Mouse (Mus musculus) stomach, postnatal 0 days (tissue): ENCODE measurements around the gene Rmnd5b. TPM values are rescaled to one million over a fixed set of nuclear protein-coding genes. Genes with fewer than 3 reads are reported as not detected.
A peak's percentile ranks its signal among the peaks of the same experiment; 100 is the strongest.

ENCODE experiments used
- ATAC-seq: fragments of 200-750 bp; cut with Nextera tagmentation; 2 replicates; pipeline ENCODE4 v1.8.0; 2017; ENCODE audit not compliant: low FRiP score, low TSS enrichment
- DNase-seq: peaks from one replicate; pipeline ENCODE4 v3.0.0-alpha.2; 2016; ENCODE audit warnings: low spot score
- H3K27ac ChIP-seq: fragments of 300-500 bp; sonication (generic); replicated peaks from 2 replicates; pipeline ENCODE4 v1.5.1; 2014; ENCODE audit warnings: mild to moderate bottlenecking, control low read depth
- H3K27me3 ChIP-seq: fragments of 300-500 bp; sonication (generic); 2 replicates; pipeline ENCODE4 v1.6.1; 2014; ENCODE audit warnings: low read length; ENCODE audit not compliant: control insufficient read depth, insufficient read depth
- H3K36me3 ChIP-seq: fragments of 300-500 bp; sonication (generic); 2 replicates; pipeline ENCODE4 v1.6.1; 2014; ENCODE audit warnings: low read length, mixed read lengths; ENCODE audit not compliant: control insufficient read depth, insufficient read depth
- H3K4me1 ChIP-seq: fragments of 300-500 bp; sonication (generic); replicated peaks from 2 replicates; pipeline ENCODE4 v1.6.1; 2014; ENCODE audit warnings: antibody characterized with exemption; ENCODE audit not compliant: control insufficient read depth, insufficient read depth
- H3K4me2 ChIP-seq: fragments of 300-500 bp; sonication (generic); replicated peaks from 2 replicates; pipeline ENCODE4 v1.6.1; 2014; ENCODE audit warnings: low read depth, mild to moderate bottlenecking, control low read depth, moderate library complexity
- H3K4me3 ChIP-seq: fragments of 300-500 bp; sonication (generic); 2 replicates; pipeline ENCODE4 v1.5.1; 2014; ENCODE audit warnings: low read depth, low read length, control low read depth
- H3K9ac ChIP-seq: fragments of 300-500 bp; sonication (generic); 2 replicates; pipeline ENCODE4 v1.6.1; 2014; ENCODE audit warnings: mild to moderate bottlenecking, low read length, control low read depth, mixed read lengths
- H3K9me3 ChIP-seq: fragments of 300-500 bp; sonication (generic); 2 replicates; pipeline ENCODE4 v1.6.1; 2016; ENCODE audit warnings: low read length; ENCODE audit not compliant: control insufficient read depth
- CTCF ChIP-seq: IDR thresholded peaks from 2 replicates; pipeline ENCODE4 v1.5.1; 2016; ENCODE audit warnings: antibody characterized with exemption, low read depth, mild to moderate bottlenecking, moderate library complexity
- EP300 ChIP-seq: optimal IDR thresholded peaks from 2 replicates; pipeline ENCODE3; 2016; ENCODE audit warnings: antibody characterized with exemption
- WGBS: fragments of 180-500 bp; shearing (Covaris S2); extraction: QIAGEN DNeasy Blood & Tissue Kit; methylation state at CpG from one replicate; pipeline ENCODE4 v1.1.7; 2014; 5-methylcytosine and 5-hydroxymethylcytosine counted together
- polyA plus RNA-seq: library from polyadenylated mRNA; unstranded; fragments of >200 nt; fragmentation: Nextera tagmentation; extraction: Ambion mirVana; gene quantifications from 2 replicates; pipeline ENCODE4 v1.2.1, GENCODE M21; 2015

Rmnd5b gene
- polyA plus RNA-seq, 1 experiment from 2014 or later = 34.6 TPM

GRCm38 (mm10) chr11:51609266-51609909 lies 26.3 kb downstream of the Rmnd5b start:
- Histone ChIP-seq H3K4me3 (no peak overlapping the region), H3K4me2 (no peak overlapping the region), H3K36me3 (peaks cover 3% of the 10 kb centered on the region; the same call in 1 of the 2 replicates), H3K9ac (no peak overlapping the region), H3K27me3 (no peaks in the 10 kb centered on the region), H3K9me3 (no peaks in the 10 kb centered on the region), H3K4me1 (no peaks in the 10 kb centered on the region; the same call in 1 of the 2 replicates), H3K27ac (peak overlapping the region; percentile 13; the same call in 1 of the 2 replicates)
- ATAC-seq = no peak
- WGBS = 53% methylated on average over 3 of the region's 3 CpGs
- TF ChIP-seq EP300 (no peak), CTCF (no peak)
- no peak for DNase-seq

DNA sequence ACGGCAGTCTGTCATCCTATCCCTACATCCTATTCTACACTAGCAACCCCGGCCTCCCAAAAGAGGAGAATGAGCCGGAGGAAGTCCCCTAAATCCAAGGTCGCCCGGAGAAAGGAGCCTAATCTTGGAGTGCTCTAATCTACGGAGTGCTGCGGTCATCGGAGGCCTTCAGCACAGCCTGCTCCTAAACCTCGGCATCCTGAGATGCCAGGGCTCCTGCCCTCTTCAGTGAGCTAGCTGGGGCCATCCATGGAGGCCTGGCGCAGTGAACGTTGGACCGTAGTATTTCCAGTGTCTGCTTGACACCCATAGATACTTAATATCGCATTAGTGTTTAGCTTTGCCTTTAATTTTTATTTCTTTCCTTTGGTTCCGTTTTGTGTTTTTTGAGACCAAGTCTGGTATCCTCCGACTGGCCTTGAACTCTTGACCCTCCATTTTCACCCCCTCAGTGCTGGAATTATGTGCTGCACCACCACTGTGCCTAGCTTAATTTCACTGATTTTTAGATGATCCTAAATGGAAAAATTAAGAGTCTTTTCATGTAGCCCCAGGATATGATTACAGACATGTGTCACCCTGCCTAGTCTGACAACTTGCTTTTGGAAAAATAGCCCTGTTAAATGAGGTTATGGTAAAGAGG lies 28.5 kb downstream of the Rmnd5b start:
- peak overlapping the region; percentile 98 for H3K9ac ChIP-seq
- no peaks in the 10 kb centered on the region for H3K9me3 ChIP-seq
- peak overlapping the region; percentile 84 for H3K27ac ChIP-seq
- DNase-seq (no peak), ATAC-seq (peak; percentile 31)
- WGBS = 5% methylated on average over 15 of the region's 15 CpGs
- H3K4me2 ChIP-seq = peak overlapping the region; percentile 83
- no peaks in the 10 kb centered on the region; the same call in 1 of the 2 replicates for H3K4me1 ChIP-seq
- peak overlapping the region; percentile 97 for H3K4me3 ChIP-seq
- TF ChIP-seq CTCF = no peak
- TF ChIP-seq EP300 = no peak
- H3K27me3 ChIP-seq = no peaks in the 10 kb centered on the region
- peaks cover 11% of the 10 kb centered on the region for H3K36me3 ChIP-seq

DNA sequence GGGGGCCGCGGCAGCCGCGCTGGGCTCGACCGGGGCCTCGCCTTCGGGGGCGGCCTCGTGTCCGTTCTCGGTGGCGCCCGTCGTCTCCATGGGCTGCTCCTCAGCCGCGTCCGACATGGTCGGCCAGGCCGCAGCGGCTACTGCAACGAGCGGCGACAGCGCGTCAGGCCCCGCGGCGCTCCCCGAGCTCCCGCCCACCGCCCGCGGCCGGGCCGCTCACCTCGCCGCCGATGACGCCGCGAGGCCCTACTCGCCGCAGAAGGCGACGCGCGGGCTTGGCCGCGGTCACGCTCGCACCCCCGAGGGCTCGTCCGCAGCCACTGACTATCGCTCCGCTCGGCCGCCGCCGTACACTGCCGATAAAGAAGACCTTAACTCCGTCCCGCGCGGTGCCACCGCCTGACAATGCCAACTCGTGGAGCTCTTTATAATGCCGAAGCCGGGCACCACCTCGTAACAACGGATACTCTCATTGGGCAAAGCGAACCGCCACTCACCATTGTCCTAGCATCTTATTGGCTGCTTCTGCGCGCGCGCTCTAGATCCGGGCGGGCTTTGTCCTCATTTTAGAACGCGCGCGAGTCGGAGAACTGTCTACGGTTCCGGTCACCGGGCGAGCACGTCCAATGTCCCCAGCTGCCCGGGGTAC lies 29.1 kb downstream of the Rmnd5b start, which contains the start of gene Hnrnpab:
Gene Hnrnpab (minus strand): TSS at position 401 of the 649 bp plus-strand sequence.
- H3K4me3 ChIP-seq = peak within 1 kb of the TSS; percentile 97
- H3K4me2 ChIP-seq = peak within 1 kb of the TSS; percentile 83
- no peaks in the 10 kb centered on the region for H3K9me3 ChIP-seq
- peak; percentile 95 for DNase-seq
- H3K36me3 ChIP-seq = peaks cover 17% of the 10 kb centered on the region
- H3K4me1 ChIP-seq = no peaks in the 10 kb centered on the region; the same call in 1 of the 2 replicates
- peak within 1 kb of the TSS; percentile 98 for H3K9ac ChIP-seq
- ATAC-seq = peak; percentile 90
- TF ChIP-seq CTCF (no peak), EP300 (peak; percentile 89)
- no peaks in the 10 kb centered on the region for H3K27me3 ChIP-seq
- peak within 1 kb of the TSS; percentile 98 for H3K27ac ChIP-seq
- under 1% methylated on average over 69 of the region's 91 CpGs for WGBS

DNA sequence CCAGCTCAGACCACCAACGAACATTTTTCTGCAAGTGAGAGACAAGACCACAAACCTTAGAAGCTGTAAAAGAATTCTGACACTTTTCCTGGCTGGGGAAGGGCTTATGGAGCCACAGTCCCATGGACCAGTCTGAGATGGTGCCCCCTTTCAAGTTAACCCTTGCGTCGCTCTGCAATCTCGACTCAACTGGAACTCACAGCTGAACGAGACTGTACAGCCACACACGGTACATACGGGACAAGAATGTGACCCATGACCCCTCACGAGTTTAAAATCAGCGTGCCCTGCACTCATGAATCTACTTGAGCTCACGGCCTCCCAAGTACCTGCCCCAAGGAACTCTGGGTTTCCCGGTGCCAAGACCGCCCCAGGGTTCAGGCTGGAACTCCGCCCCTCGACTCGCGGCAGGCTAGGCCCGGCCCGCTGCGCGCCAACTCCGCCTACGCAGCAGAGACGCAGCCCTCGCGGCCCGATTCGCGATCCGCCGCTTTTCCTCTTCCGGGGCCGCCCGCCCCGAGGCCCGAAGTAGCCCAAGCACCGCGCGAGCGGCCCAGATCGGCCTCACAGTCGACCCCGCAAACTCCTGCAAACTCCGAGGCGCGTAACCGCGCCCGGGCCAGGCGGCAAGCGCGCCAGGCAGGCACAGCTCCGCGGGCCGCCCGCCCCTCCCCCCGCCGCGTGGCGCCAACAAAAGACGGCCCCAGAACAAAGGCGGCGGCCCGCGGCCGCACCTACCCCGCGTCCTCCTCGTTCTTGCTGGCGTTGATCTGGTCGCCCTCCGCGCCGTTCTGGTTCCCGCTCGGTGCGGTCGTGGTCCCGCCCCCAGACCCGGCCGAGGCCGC lies 29.9 kb downstream of the Rmnd5b start:
- no peaks in the 10 kb centered on the region for H3K27me3 ChIP-seq
- H3K9me3 ChIP-seq = no peaks in the 10 kb centered on the region
- peak overlapping the region; percentile 98 for H3K27ac ChIP-seq
- peak overlapping the region; percentile 98 for H3K9ac ChIP-seq
- DNase-seq (peak; percentile 94), ATAC-seq (peak; percentile 89)
- H3K4me3 ChIP-seq = peak overlapping the region; percentile 97
- under 1% methylated on average over 79 of the region's 81 CpGs for WGBS
- H3K4me2 ChIP-seq = peak overlapping the region; percentile 83
- no peaks in the 10 kb centered on the region; the same call in 1 of the 2 replicates for H3K4me1 ChIP-seq
- TF ChIP-seq CTCF (no peak), EP300 (no peak)
- H3K36me3 ChIP-seq = peaks cover 24% of the 10 kb centered on the region

DNA sequence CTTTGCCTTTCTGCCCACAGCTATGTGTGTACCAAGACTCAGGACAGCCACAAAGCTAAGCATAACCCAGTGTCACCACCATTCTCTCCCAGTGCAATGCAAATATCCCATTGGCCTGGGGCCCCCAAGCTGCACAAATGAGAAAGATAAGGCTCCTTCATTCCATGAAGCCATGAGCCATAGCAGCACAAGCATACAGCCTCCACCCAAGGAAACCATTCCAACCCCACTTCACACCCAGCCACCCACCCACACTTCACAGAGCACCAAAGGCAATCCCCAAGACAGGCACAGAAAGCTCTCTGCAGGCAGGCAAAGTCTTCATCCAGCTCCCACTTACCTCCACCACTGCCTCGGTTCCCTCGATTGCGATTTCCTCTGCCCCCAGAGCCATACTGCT lies 33.4 kb downstream of the Rmnd5b start:
- Histone ChIP-seq H3K4me3 (no peak overlapping the region), H3K27ac (no peak overlapping the region), H3K27me3 (no peaks in the 10 kb centered on the region), H3K9me3 (no peaks in the 10 kb centered on the region), H3K4me2 (no peak overlapping the region), H3K36me3 (peaks cover 51% of the 10 kb centered on the region), H3K9ac (no peak overlapping the region), H3K4me1 (no peaks in the 10 kb centered on the region; the same call in 1 of the 2 replicates)
- TF ChIP-seq CTCF = no peak
- no peak for TF ChIP-seq EP300
- DNase-seq (no peak), ATAC-seq (no peak)
- WGBS = 69% methylated on average over 3 of the region's 3 CpGs
